Comparison of ENCODE assay signal across 9 mouse cellular contexts in genomic region chr13:113615971-113616671, GRCm38 (mm10). TPM values are rescaled to one million over a fixed set of nuclear protein-coding genes. Genes with fewer than 3 reads are reported as not detected.
A peak's percentile ranks its signal among the peaks of the same experiment; 100 is the strongest.
DNase-seq lines count a peak whose midpoint lies in the region; ATAC-seq and TF ChIP-seq lines count a peak whose summit lies in the region.
"Had no signal": no experiment of that assay in that cellular context is flagged by ENCODE, and none has a peak within 500 bp of the region (broad histone marks: within the 10 kb centered on the region; RNA-seq: fewer than 3 reads in every experiment).

No protein-coding gene starts in this region.

- no peak for TF ChIP-seq EP300 in CH12.LX (IDR thresholded peaks at IDR 0.05; ENCODE audit: low read length)

- H3ac ChIP-seq in myocyte (ENCODE audit: control insufficient read depth, insufficient read length) = peak overlapping the region; percentile 94

- H3K9me3 ChIP-seq in CH12.LX (replicated peaks; ENCODE audit: low read length) = peaks cover 10% of the 10 kb centered on the region
- no peaks in the 10 kb centered on the region for H3K9me3 ChIP-seq in forebrain, embryonic 16.5 days (ENCODE audit: control insufficient read depth, low read length)
- H3K9me3 ChIP-seq in kidney, embryonic 15.5 days (replicated peaks) = no peaks in the 10 kb centered on the region

- no peaks in the 10 kb centered on the region for H3K27me3 ChIP-seq in CH12.LX (replicated peaks)
- H3K27me3 ChIP-seq in forebrain, embryonic 16.5 days (replicated peaks; ENCODE audit: control insufficient read depth, insufficient read depth, low read length) = no peaks in the 10 kb centered on the region
- H3K27me3 ChIP-seq in kidney, embryonic 15.5 days = no peaks in the 10 kb centered on the region
- no peaks in the 10 kb centered on the region for H3K27me3 ChIP-seq in myocyte (ENCODE audit: control insufficient read depth, insufficient read depth, insufficient read length)
- H3K27me3 ChIP-seq: Patski had no signal

- H3K79me2 ChIP-seq in CH12.LX (replicated peaks; ENCODE audit: control insufficient read depth, extremely low read depth, insufficient read depth, poor library complexity, severe bottlenecking) = peaks cover 22% of the 10 kb centered on the region
- peaks cover 67% of the 10 kb centered on the region for H3K79me2 ChIP-seq in myocyte (ENCODE audit: control insufficient read depth, insufficient read depth)

- no peak for TF ChIP-seq POLR2A in CH12.LX (IDR thresholded peaks at IDR 0.05; ENCODE audit: low read depth, low read length)
- no peak for TF ChIP-seq POLR2A in myocyte (IDR thresholded peaks at IDR 0.05; ENCODE audit: insufficient read length, low read depth)

- no peak for TF ChIP-seq RAD21 in CH12.LX (IDR thresholded peaks at IDR 0.05; ENCODE audit: low read depth, low read length)

- H3K4me1 ChIP-seq in CH12.LX (ENCODE audit: control insufficient read depth in 1 of 2, insufficient read depth in 2 of 2) = peaks cover 25 to 56% of the 10 kb centered on the region in 2 experiments
- H3K4me1 ChIP-seq in forebrain, embryonic 16.5 days (replicated peaks; ENCODE audit: control insufficient read depth, insufficient read depth, low read length) = peaks cover 54% of the 10 kb centered on the region
- peaks cover 69% of the 10 kb centered on the region for H3K4me1 ChIP-seq in kidney, embryonic 15.5 days

- peak overlapping the region; percentile 56 to 66 (median 62) for H3K4me3 ChIP-seq in CH12.LX (replicated peaks in 1 of 3; ENCODE audit: low read depth in 2 of 3, low read length in 2 of 3, poor library complexity in 1 of 3)
- peak overlapping the region; percentile 66 for H3K4me3 ChIP-seq in forebrain, embryonic 16.5 days (replicated peaks; ENCODE audit: low read length)
- peak overlapping the region; percentile 71 for H3K4me3 ChIP-seq in kidney, embryonic 15.5 days (replicated peaks)
- peak overlapping the region; percentile 96 for H3K4me3 ChIP-seq in myocyte

- peak; percentile 54 to 56 for DNase-seq in cerebellum, postnatal 25 days
- no peak for DNase-seq in cerebellum, postnatal 4 days (ENCODE audit: low spot score in 2 of 2)
- DNase-seq in CH12.LX (ENCODE audit: extremely low read depth) = no peak
- no peak for DNase-seq in ovary, postnatal 14 days (ENCODE audit: low spot score)

- peak overlapping the region; percentile 39 for H3K9ac ChIP-seq in CH12.LX (ENCODE audit: insufficient read depth, low read depth)
- peak overlapping the region; percentile 52 for H3K9ac ChIP-seq in forebrain, embryonic 16.5 days (replicated peaks; ENCODE audit: low read depth, low read length)
- H3K9ac ChIP-seq in kidney, embryonic 15.5 days = peak overlapping the region; percentile 85

- WGBS in forebrain, embryonic 16.5 days = 9% methylated on average over 8 of the region's 8 CpGs
- WGBS in kidney, embryonic 15.5 days = 8% methylated on average over 8 of the region's 8 CpGs

- H3K4me2 ChIP-seq in CH12.LX (ENCODE audit: insufficient read depth, low read depth, poor library complexity, severe bottlenecking) (peak overlapping the region; percentile 81), myocyte (ENCODE audit: low read depth) (peak overlapping the region; percentile 74)
- peak overlapping the region; percentile 91 for H3K4me2 ChIP-seq in forebrain, embryonic 16.5 days (ENCODE audit: low read length)
- H3K4me2 ChIP-seq in kidney, embryonic 15.5 days = peak overlapping the region; percentile 88

- in situ Hi-C loops in CH12.LX (cut with MboI; ENCODE audit: low pct_ligation_motif_present, low pct_unique_long_range_greater_than_20kb, low sequenced_read_pairs) = loop anchor here (10.0 kb wide), 1 partner anchor 271 kb away; no protein-coding TSS in a partner anchor

- ATAC-seq in forebrain, embryonic 16.5 days = no peak
- 0 out of 2 replicates have a peak, but pooled peaks have one; percentile 8 for ATAC-seq in kidney, embryonic 15.5 days (replicated peaks; ENCODE audit: low FRiP score)
- ATAC-seq in activated CD4-positive, CD25-positive, alpha-beta regulatory T cell, adult 4 months = no peak
- ATAC-seq: Patski had no signal

- TF ChIP-seq CTCF in CH12.LX (conservative IDR thresholded peaks at IDR 0.05 in 1 of 2, IDR thresholded peaks at IDR 0.05 in 1 of 2; ENCODE audit: low read depth in 2 of 2, low read length in 2 of 2) = no peak

- peak overlapping the region; percentile 22 for H3K27ac ChIP-seq in CH12.LX (ENCODE audit: insufficient read depth, low read depth)
- no peak overlapping the region; the same call in 1 of the 2 replicates for H3K27ac ChIP-seq in forebrain, embryonic 16.5 days (ENCODE audit: low read length)
- H3K27ac ChIP-seq in kidney, embryonic 15.5 days = peak overlapping the region; percentile 93

- H3K36me3 ChIP-seq in CH12.LX (replicated peaks in 1 of 2; ENCODE audit: control insufficient read depth in 1 of 2, insufficient read depth in 1 of 2, low read length in 1 of 2) (peaks cover 0 to 25% of the 10 kb centered on the region in 2 experiments), myocyte (ENCODE audit: control insufficient read depth, insufficient read depth) (no peaks in the 10 kb centered on the region)
- no peaks in the 10 kb centered on the region for H3K36me3 ChIP-seq in forebrain, embryonic 16.5 days (ENCODE audit: control insufficient read depth, insufficient read depth)
- peaks cover 15% of the 10 kb centered on the region for H3K36me3 ChIP-seq in kidney, embryonic 15.5 days

- dilution Hi-C loops in CH12.LX (cut with MboI; ENCODE audit: extremely low pct_ligation_motif_present, extremely low pct_unique_long_range_greater_than_20kb, low sequenced_read_pairs) = no loop called here

TF ChIP-seq in CH12.LX, 34 proteins besides CTCF, POLR2A, EP300 and RAD21:
- TF ChIP-seq CHD1 (IDR thresholded peaks at IDR 0.05; ENCODE audit: low read depth, low read length) = no peak
- no peak for TF ChIP-seq TCF12 (IDR thresholded peaks at IDR 0.05; ENCODE audit: low read depth, low read length)
- no peak for TF ChIP-seq MAZ (IDR thresholded peaks at IDR 0.05; ENCODE audit: low read depth, low read length)
- TF ChIP-seq MEF2A (IDR thresholded peaks at IDR 0.05; ENCODE audit: borderline replicate concordance, low read depth, low read length) = no peak
- TF ChIP-seq NRF1 (IDR thresholded peaks at IDR 0.05; ENCODE audit: low read depth, low read length) = no peak
- no peak for TF ChIP-seq HCFC1 (IDR thresholded peaks at IDR 0.05; ENCODE audit: low read depth, low read length)
- TF ChIP-seq IRF4 (IDR thresholded peaks at IDR 0.05; ENCODE audit: low read depth, low read length) = no peak
- no peak for TF ChIP-seq UBTF (IDR thresholded peaks at IDR 0.05; ENCODE audit: low read depth, low read length)

TF ChIP-seq in myocyte, 11 proteins besides CTCF, POLR2A, EP300 and RAD21:
- TF ChIP-seq MAX (IDR thresholded peaks at IDR 0.05; ENCODE audit: low read depth) (no peak), POLR2AphosphoS2 (IDR thresholded peaks at IDR 0.05; ENCODE audit: insufficient read length, low read depth) (peak; percentile 11), MYOG (IDR thresholded peaks at IDR 0.05; ENCODE audit: control insufficient read depth in 1 of 3, insufficient read depth in 1 of 3, insufficient read length in 2 of 3, low read depth in 2 of 3) (no peak), E2F4 (IDR thresholded peaks at IDR 0.05; ENCODE audit: insufficient read depth) (no peak), USF1 (IDR thresholded peaks at IDR 0.05; ENCODE audit: low read depth) (no peak), MYOD1 (IDR thresholded peaks at IDR 0.05; ENCODE audit: control insufficient read depth in 1 of 3, insufficient read length in 2 of 3, low read depth in 2 of 3) (peak in 1 of 3 experiments; percentile 0)

RNA-seq across cellular contexts. Expression of gene Snx18, which starts 2.2 kb away (rescaled TPM):
- total RNA-seq in CH12.LX (2012; rRNA removed) (9.1 and 9.5 TPM in 2 replicates), CH12.LX (2014; rRNA removed) (11.6 and 12.6 TPM in 2 replicates)
- polyA plus RNA-seq in CH12.LX (2012; ENCODE audit: insufficient read length, low read depth) (6.4 and 7.0 TPM in 2 replicates), myocyte (2012; fragmentation: generic; extraction: Trizol) (19.9 TPM)
- 8.4 and 10.9 TPM in 2 replicates for polyA plus RNA-seq in forebrain, embryonic 16.5 days (2015; fragmentation: Nextera tagmentation; extraction: Ambion mirVana)
- polyA plus RNA-seq in kidney, embryonic 15.5 days (2015; fragmentation: Nextera tagmentation; extraction: Ambion mirVana) = 31.3 and 32.0 TPM in 2 replicates
- 10 to 100 TPM; 12.1 to 12.4 TPM for polyA plus RNA-seq in activated CD4-positive, CD25-positive, alpha-beta regulatory T cell, adult 4 months (2017; shearing (Covaris generic))

RNA-seq across cellular contexts. Expression of gene Hspb3, which starts 47.4 kb away (rescaled TPM):
- total RNA-seq in CH12.LX (2012; rRNA removed) = not detected in 2 replicates
- total RNA-seq in CH12.LX (2014; rRNA removed) = not detected in 2 replicates
- not detected in 2 replicates for polyA plus RNA-seq in CH12.LX (2012; ENCODE audit: insufficient read length, low read depth)
- 1.1 and 1.4 TPM in 2 replicates for polyA plus RNA-seq in forebrain, embryonic 16.5 days (2015; fragmentation: Nextera tagmentation; extraction: Ambion mirVana)
- polyA plus RNA-seq in kidney, embryonic 15.5 days (2015; fragmentation: Nextera tagmentation; extraction: Ambion mirVana) = 0.90 and 1.7 TPM in 2 replicates
- 13.3 TPM for polyA plus RNA-seq in myocyte (2012; fragmentation: generic; extraction: Trizol)
- not detected for polyA plus RNA-seq in activated CD4-positive, CD25-positive, alpha-beta regulatory T cell, adult 4 months (2017; shearing (Covaris generic))
- polyA plus RNA-seq: Patski had no signal

Comparison
In these comparisons a context has a peak if more than half of its experiments do, and no peak if none do; other contexts are left out.
1. DNase-seq: peak in cerebellum, postnatal 25 days (2 of 2); none in cerebellum, postnatal 4 days (0 of 2), CH12.LX (single experiment) and ovary, postnatal 14 days (single experiment).
2. Peak in every context shown above with its lines, with median percentiles within 50 percentile points of each other: H3K4me2 ChIP-seq, H3K4me3 ChIP-seq and H3K9ac ChIP-seq.